Mouse (Mus musculus) stomach, embryonic 16.5 days (tissue): ENCODE measurements around the gene Rab43. TPM values are rescaled to one million over a fixed set of nuclear protein-coding genes. Genes with fewer than 3 reads are reported as not detected.
A peak's percentile ranks its signal among the peaks of the same experiment; 100 is the strongest.
"Not testable (repeated sequence)": the region's sequence is repeated elsewhere in the genome, so short reads cannot be mapped to it uniquely, and the experiment has no call there.

Source experiments
- ATAC-seq: fragments of 200-750 bp; cut with Nextera tagmentation; 2 replicates; pipeline ENCODE4 v1.8.0; 2017; ENCODE audit warnings: moderate number of reproducible peaks, moderate TSS enrichment; ENCODE audit not compliant: insufficient read depth, low FRiP score
- H3K27ac ChIP-seq: fragments of 300-500 bp; sonication (generic); 2 replicates; pipeline ENCODE4 v1.5.1; 2014; ENCODE audit warnings: low read length
- H3K27me3 ChIP-seq: fragments of 300-500 bp; sonication (generic); 2 replicates; pipeline ENCODE4 v1.6.1; 2014; ENCODE audit warnings: low read length, control low read depth, mixed read lengths; ENCODE audit not compliant: control insufficient read depth, insufficient read depth
- H3K36me3 ChIP-seq: fragments of 300-500 bp; sonication (generic); 2 replicates; pipeline ENCODE4 v1.6.1; 2014; ENCODE audit warnings: low read length; ENCODE audit not compliant: control insufficient read depth, insufficient read depth
- H3K4me1 ChIP-seq: fragments of 300-500 bp; sonication (generic); 2 replicates; pipeline ENCODE4 v1.6.1; 2014; ENCODE audit warnings: low read length, control low read depth, mixed read lengths; ENCODE audit not compliant: control insufficient read depth, insufficient read depth
- H3K4me2 ChIP-seq: fragments of 300-500 bp; sonication (generic); 2 replicates; pipeline ENCODE4 v1.6.1; 2014; ENCODE audit warnings: low read depth, low read length, mixed read lengths
- H3K4me3 ChIP-seq: fragments of 300-500 bp; sonication (generic); replicated peaks from 2 replicates; pipeline ENCODE4 v1.5.1; 2014; ENCODE audit warnings: mild to moderate bottlenecking, low read length
- H3K9ac ChIP-seq: fragments of 300-500 bp; sonication (generic); 2 replicates; pipeline ENCODE4 v1.6.1; 2014; ENCODE audit warnings: low read length
- H3K9me3 ChIP-seq: fragments of 300-500 bp; sonication (generic); replicated peaks from 2 replicates; pipeline ENCODE4 v1.6.1; 2016; ENCODE audit warnings: low read length, control low read depth; ENCODE audit not compliant: control insufficient read depth
- WGBS: fragments of 180-500 bp; shearing (Covaris S2); extraction: QIAGEN DNeasy Blood & Tissue Kit; methylation state at CpG from one replicate; pipeline ENCODE4 v1.1.7; 2014; 5-methylcytosine and 5-hydroxymethylcytosine counted together
- polyA plus RNA-seq: library from polyadenylated mRNA; unstranded; fragments of >200 nt; fragmentation: Nextera tagmentation; extraction: Ambion mirVana; gene quantifications from 2 replicates; pipeline ENCODE4 v1.2.1, GENCODE M21; 2015

The Rab43 gene
- polyA plus RNA-seq, 1 experiment from 2014 or later, result 10.7 TPM

- Histone ChIP-seq H3K4me1 (no peaks in the 10 kb centered on the region), H3K27ac (no peak overlapping the region), H3K9ac (no peak overlapping the region), H3K36me3 (no peaks in the 10 kb centered on the region), H3K4me2 (no peak overlapping the region), H3K9me3 (no peaks in the 10 kb centered on the region), H3K27me3 (no peaks in the 10 kb centered on the region), H3K4me3 (no peak overlapping the region)
- 45% methylated on average over 8 of the region's 8 CpGs for WGBS
- no peak for ATAC-seq
Measured at GRCm38 (mm10) chr6:87770626-87771025, 41.3 kb downstream of the Rab43 start.

- not testable (repeated sequence) for H3K9ac ChIP-seq, H3K27ac ChIP-seq, H3K4me3 ChIP-seq, H3K36me3 ChIP-seq, H3K4me1 ChIP-seq, H3K4me2 ChIP-seq, H3K9me3 ChIP-seq, H3K27me3 ChIP-seq, ATAC-seq
- 87% methylated on average over 2 of the region's 2 CpGs for WGBS
Measured at GRCm38 (mm10) chr6:87764296-87764695, 47.7 kb downstream of the Rab43 start.

DNA sequence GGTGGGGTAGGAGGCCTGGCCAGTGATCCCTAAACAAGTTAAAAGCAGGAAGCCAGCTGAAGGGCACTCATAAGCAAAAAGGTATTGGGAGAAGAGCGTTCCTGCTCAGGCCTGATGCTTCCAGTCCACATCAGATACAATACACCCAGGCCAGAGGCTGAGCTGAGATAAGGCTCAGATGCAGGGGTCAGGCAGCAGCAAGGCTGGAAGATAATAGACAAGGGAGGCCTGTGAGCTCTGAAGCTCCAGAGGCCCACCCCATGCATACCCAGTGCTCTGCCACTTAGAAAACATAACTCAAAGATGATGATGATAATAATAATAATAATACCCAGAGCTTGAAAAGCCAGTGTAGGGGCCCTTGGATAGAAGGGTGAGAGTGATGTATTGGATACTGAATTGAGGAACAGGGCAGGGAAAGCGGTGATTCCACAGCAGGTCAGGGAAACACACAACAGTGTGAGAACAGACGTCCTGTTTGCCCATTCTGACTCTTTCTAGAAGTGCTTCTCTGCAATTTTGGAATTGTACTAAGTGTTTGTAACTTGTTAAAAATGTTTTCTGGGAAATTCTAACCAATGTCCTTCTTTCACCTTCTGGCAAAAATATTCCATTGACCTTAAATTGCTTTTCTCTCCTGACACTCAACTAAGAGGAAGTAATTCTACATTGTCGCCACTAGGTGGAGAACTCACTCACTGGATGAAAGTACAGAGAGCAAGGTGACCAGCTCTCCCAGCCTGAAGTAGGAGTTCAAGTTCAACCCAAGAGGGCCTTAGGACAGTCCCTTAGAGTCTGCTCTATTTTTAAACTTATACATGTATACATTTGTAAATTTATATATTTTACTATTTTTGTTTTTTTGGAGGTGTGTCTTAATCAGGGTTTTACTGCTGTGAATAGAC lies 48.3 kb downstream of the Rab43 start:
- 65% methylated on average over 4 of the region's 4 CpGs for WGBS
- no peaks in the 10 kb centered on the region for H3K36me3 ChIP-seq
- no peak overlapping the region for H3K4me2 ChIP-seq
- H3K9ac ChIP-seq, result no peak overlapping the region
- no peaks in the 10 kb centered on the region for H3K9me3 ChIP-seq
- H3K27me3 ChIP-seq, result no peaks in the 10 kb centered on the region
- ATAC-seq, result peak; percentile 50; the same call in 1 of the 2 replicates
- no peak overlapping the region for H3K27ac ChIP-seq
- no peak overlapping the region for H3K4me3 ChIP-seq
- no peaks in the 10 kb centered on the region for H3K4me1 ChIP-seq

DNA sequence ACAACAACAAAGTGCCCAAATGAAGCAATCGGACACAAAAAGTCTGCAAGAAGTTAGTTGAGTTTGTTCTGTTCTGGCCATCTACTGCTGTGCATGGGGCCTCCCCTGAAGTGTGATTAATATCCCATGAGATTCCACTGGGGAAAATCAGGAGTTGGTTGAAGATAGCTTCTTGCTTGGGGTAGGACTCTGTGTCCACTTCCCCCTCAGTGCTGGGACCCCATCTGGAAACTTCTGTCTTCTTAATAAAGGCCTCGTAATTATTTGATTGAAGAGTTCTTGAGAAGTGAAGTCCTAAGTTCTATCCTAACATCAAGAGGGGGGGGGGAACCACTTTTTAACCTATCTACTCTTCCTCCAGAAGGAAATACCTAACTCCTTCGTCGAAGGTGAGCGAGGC lies 49.8 kb downstream of the Rab43 start:
- no peaks in the 10 kb centered on the region for H3K36me3 ChIP-seq
- 83% methylated on average over 5 of the region's 5 CpGs for WGBS

DNA sequence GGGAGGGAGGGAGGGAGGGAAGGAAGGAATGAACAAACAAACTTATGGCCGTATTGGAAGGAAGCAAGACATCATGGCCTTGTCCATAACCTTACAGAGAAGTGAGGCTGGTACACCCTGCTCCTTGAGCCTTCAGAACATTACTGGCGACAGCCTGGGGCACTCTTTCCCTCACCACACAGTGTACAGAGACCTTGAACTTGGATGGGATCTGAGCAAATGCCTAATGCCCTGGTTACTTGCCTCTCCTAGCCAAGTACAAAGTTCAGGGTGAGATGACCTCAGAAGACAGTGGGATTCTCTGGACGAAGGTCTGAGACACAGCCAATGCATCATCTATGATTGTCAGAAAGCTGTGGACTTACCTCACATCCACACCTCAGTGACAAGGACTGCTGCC lies 52.1 kb downstream of the Rab43 start:
- 0 out of 2 replicates have a peak, but pooled peaks have one; percentile 10 for ATAC-seq
- Histone ChIP-seq H3K9me3 (no peaks in the 10 kb centered on the region), H3K4me2 (no peak overlapping the region), H3K27me3 (no peaks in the 10 kb centered on the region), H3K27ac (no peak overlapping the region), H3K4me1 (no peaks in the 10 kb centered on the region), H3K9ac (no peak overlapping the region), H3K36me3 (no peaks in the 10 kb centered on the region), H3K4me3 (no peak overlapping the region)
- WGBS, result 34% methylated on average over 3 of the region's 3 CpGs

More for the DNA sequence above, 49.8 kb downstream of the Rab43 start:
- H3K4me2 ChIP-seq, result no peak overlapping the region
- no peak overlapping the region for H3K27ac ChIP-seq
- no peaks in the 10 kb centered on the region for H3K4me1 ChIP-seq
- no peak for ATAC-seq
- no peaks in the 10 kb centered on the region for H3K27me3 ChIP-seq
- H3K9ac ChIP-seq, result no peak overlapping the region
- H3K4me3 ChIP-seq, result no peak overlapping the region
- no peaks in the 10 kb centered on the region for H3K9me3 ChIP-seq

DNA sequence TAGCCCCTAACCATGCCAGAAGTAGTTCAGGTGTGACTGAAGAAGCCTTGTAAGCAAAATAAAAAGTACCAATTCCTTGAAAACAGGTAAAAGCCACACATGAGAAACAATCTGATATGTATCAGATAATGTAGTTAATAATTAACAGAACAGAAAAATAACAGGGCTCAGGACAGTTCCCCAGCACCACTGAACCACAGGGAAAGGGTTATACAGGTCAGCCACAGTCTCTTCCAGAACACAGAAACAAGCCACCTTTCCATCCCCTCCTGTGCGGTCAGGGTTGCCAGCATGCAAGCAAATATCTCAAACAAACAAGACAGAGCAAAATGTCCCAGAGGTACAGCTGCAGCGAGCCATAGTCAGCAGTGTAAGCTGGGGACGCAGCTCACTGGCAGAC lies 52.6 kb downstream of the Rab43 start:
- 52% methylated on average over 3 of the region's 3 CpGs for WGBS
- no peak overlapping the region for H3K4me2 ChIP-seq
- no peaks in the 10 kb centered on the region for H3K9me3 ChIP-seq
- H3K27ac ChIP-seq, result no peak overlapping the region
- H3K36me3 ChIP-seq, result no peaks in the 10 kb centered on the region
- H3K4me3 ChIP-seq, result no peak overlapping the region
- H3K4me1 ChIP-seq, result no peaks in the 10 kb centered on the region
- ATAC-seq, result 0 out of 2 replicates have a peak, but pooled peaks have one; percentile 25
- H3K27me3 ChIP-seq, result no peaks in the 10 kb centered on the region
- H3K9ac ChIP-seq, result no peak overlapping the region

- H3K4me3 ChIP-seq, result no peak overlapping the region
- H3K4me2 ChIP-seq, result no peak overlapping the region
- no peak overlapping the region for H3K9ac ChIP-seq
- H3K27me3 ChIP-seq, result no peaks in the 10 kb centered on the region
- H3K9me3 ChIP-seq, result no peaks in the 10 kb centered on the region
- no peak for ATAC-seq
- no peaks in the 10 kb centered on the region for H3K36me3 ChIP-seq
- H3K4me1 ChIP-seq, result no peaks in the 10 kb centered on the region
- 90% methylated on average over 8 of the region's 8 CpGs for WGBS
- no peak overlapping the region for H3K27ac ChIP-seq
Measured at GRCm38 (mm10) chr6:87756896-87757295, 55.1 kb downstream of the Rab43 start.

DNA sequence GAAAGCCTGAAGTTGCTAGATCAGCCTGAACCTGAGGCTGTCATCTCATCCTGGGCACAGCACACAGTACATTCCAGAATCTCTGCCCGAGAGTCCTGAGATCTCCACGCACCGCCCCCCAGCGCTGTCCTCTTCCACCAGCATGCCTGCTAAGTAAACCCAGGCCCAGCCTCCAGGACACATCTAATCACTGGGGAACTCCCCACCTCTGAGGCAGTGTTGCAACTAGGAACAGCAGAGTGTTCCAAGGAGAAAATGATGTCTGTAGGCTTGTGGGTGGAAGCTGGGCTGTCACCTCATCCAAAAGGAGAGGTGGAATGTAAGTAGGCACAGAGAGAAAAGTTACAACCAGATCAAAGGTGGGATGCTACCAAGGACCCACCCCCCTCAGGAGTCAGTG lies 56.8 kb downstream of the Rab43 start:
- Histone ChIP-seq H3K9me3 (no peaks in the 10 kb centered on the region), H3K27ac (no peak overlapping the region), H3K4me3 (no peak overlapping the region), H3K27me3 (no peaks in the 10 kb centered on the region), H3K9ac (no peak overlapping the region), H3K4me2 (no peak overlapping the region), H3K36me3 (no peaks in the 10 kb centered on the region), H3K4me1 (no peaks in the 10 kb centered on the region)
- 85% methylated on average over 4 of the region's 4 CpGs for WGBS
- ATAC-seq, result no peak

DNA sequence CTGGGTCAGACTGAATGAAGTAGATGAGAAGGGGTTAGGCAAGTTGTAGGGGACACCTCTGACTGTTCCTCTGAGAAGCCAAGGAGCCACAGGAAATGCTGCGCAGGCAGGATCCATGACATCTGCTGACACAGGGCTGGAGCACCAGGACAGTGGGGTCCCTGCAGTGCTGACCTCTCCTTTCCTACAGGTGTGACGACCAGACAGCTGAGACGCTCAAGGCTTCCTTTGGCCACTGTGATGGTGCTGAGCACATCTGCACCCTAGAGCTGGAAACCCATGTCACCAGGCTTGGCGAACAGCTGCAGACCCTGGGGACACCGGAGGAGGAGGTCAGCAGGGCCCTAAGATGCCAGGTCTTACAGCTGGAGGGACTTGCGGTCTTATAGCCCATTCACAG lies 60.4 kb downstream of the Rab43 start:
- Histone ChIP-seq H3K27me3 (no peaks in the 10 kb centered on the region), H3K4me1 (0 out of 2 replicates have a peak, but pooled peaks cover 5% of the 10 kb centered on the region), H3K4me3 (no peak overlapping the region), H3K27ac (no peak overlapping the region), H3K36me3 (no peaks in the 10 kb centered on the region), H3K4me2 (no peak overlapping the region), H3K9me3 (no peaks in the 10 kb centered on the region), H3K9ac (no peak overlapping the region)
- WGBS, result 85% methylated on average over 6 of the region's 6 CpGs
- ATAC-seq, result no peak
